Mouse (Mus musculus): Measurements from ENCODE around the gene Gm49369. TPM values are rescaled to one million over a fixed set of nuclear protein-coding genes. Genes with fewer than 3 reads are reported as not detected.
"Not testable (repeated sequence)": the region's sequence is repeated elsewhere in the genome, so short reads cannot be mapped to it uniquely, and the experiment has no call there.

Gm49369 gene
- polyA plus RNA-seq, 1 experiment = not detected

- TF ChIP-seq POLR2A (IDR thresholded peaks at IDR 0.05; ENCODE audit: low read depth, low read length) (no peak), CTCF (IDR thresholded peaks at IDR 0.05; ENCODE audit: borderline replicate concordance, insufficient read depth, low read length) (no peak)
- no peaks in the 10 kb centered on the region for H3K4me1 ChIP-seq (ENCODE audit: control insufficient read depth, insufficient read depth, low read length)
Observed at GRCm38 (mm10) chr7:142415314-142415713, 32.8 kb upstream of the Gm49369 start.

GRCm38 (mm10) chr7:142413285-142413684 is 30.8 kb upstream of the Gm49369 start:
- Histone ChIP-seq H3K4me1 (ENCODE audit: control insufficient read depth, insufficient read depth, low read length) (no peaks in the 10 kb centered on the region), H3K4me3 (ENCODE audit: insufficient read depth, low read length) (no peak overlapping the region), H3K27ac (ENCODE audit: insufficient read depth, low read length) (no peak overlapping the region)
- no peak for TF ChIP-seq CTCF (IDR thresholded peaks at IDR 0.05; ENCODE audit: borderline replicate concordance, insufficient read depth, low read length)
- TF ChIP-seq POLR2A (IDR thresholded peaks at IDR 0.05; ENCODE audit: low read depth, low read length) = no peak

More at GRCm38 (mm10) chr7:142415314-142415713, 32.8 kb upstream of the Gm49369 start:
- no peak overlapping the region for H3K4me3 ChIP-seq (ENCODE audit: insufficient read depth, low read length)
- H3K27ac ChIP-seq (ENCODE audit: insufficient read depth, low read length) = no peak overlapping the region

- H3K4me3 ChIP-seq (ENCODE audit: insufficient read depth, low read length) = no peak overlapping the region
- no peak for TF ChIP-seq POLR2A (IDR thresholded peaks at IDR 0.05; ENCODE audit: low read depth, low read length)
- TF ChIP-seq CTCF (IDR thresholded peaks at IDR 0.05; ENCODE audit: borderline replicate concordance, insufficient read depth, low read length) = no peak
- no peak overlapping the region for H3K27ac ChIP-seq (ENCODE audit: insufficient read depth, low read length)
- H3K4me1 ChIP-seq (ENCODE audit: control insufficient read depth, insufficient read depth, low read length) = no peaks in the 10 kb centered on the region
Observed at GRCm38 (mm10) chr7:142409603-142410002, 27.1 kb upstream of the Gm49369 start.

GRCm38 (mm10) chr7:142408686-142409085 is 26.2 kb upstream of the Gm49369 start:
- Histone ChIP-seq H3K4me1 (ENCODE audit: control insufficient read depth, insufficient read depth, low read length) (no peaks in the 10 kb centered on the region), H3K27ac (ENCODE audit: insufficient read depth, low read length) (no peak overlapping the region), H3K4me3 (ENCODE audit: insufficient read depth, low read length) (no peak overlapping the region)
- TF ChIP-seq CTCF (IDR thresholded peaks at IDR 0.05; ENCODE audit: borderline replicate concordance, insufficient read depth, low read length) (no peak), POLR2A (IDR thresholded peaks at IDR 0.05; ENCODE audit: low read depth, low read length) (no peak)

- no peak overlapping the region for H3K27ac ChIP-seq (ENCODE audit: insufficient read depth, low read length)
- H3K4me1 ChIP-seq (ENCODE audit: control insufficient read depth, insufficient read depth, low read length) = no peaks in the 10 kb centered on the region
- TF ChIP-seq CTCF (IDR thresholded peaks at IDR 0.05; ENCODE audit: borderline replicate concordance, insufficient read depth, low read length) (no peak), POLR2A (IDR thresholded peaks at IDR 0.05; ENCODE audit: low read depth, low read length) (no peak)
- H3K4me3 ChIP-seq (ENCODE audit: insufficient read depth, low read length) = no peak overlapping the region
Observed at GRCm38 (mm10) chr7:142407935-142408334, 25.5 kb upstream of the Gm49369 start.

- not testable (repeated sequence) for H3K27ac ChIP-seq (ENCODE audit: insufficient read depth, low read length); H3K4me1 ChIP-seq (ENCODE audit: control insufficient read depth, insufficient read depth, low read length); H3K4me3 ChIP-seq (ENCODE audit: insufficient read depth, low read length)
Observed at GRCm38 (mm10) chr7:142405134-142405533, 22.7 kb upstream of the Gm49369 start.

- TF ChIP-seq POLR2A (IDR thresholded peaks at IDR 0.05; ENCODE audit: low read depth, low read length) (no peak), CTCF (IDR thresholded peaks at IDR 0.05; ENCODE audit: borderline replicate concordance, insufficient read depth, low read length) (no peak)
- Histone ChIP-seq H3K4me1 (ENCODE audit: control insufficient read depth, insufficient read depth, low read length) (no peaks in the 10 kb centered on the region), H3K4me3 (ENCODE audit: insufficient read depth, low read length) (no peak overlapping the region), H3K27ac (ENCODE audit: insufficient read depth, low read length) (no peak overlapping the region)
Observed at GRCm38 (mm10) chr7:142403591-142403990, 21.1 kb upstream of the Gm49369 start.

- Histone ChIP-seq H3K4me3 (ENCODE audit: insufficient read depth, low read length) (no peak overlapping the region), H3K27ac (ENCODE audit: insufficient read depth, low read length) (no peak overlapping the region), H3K4me1 (ENCODE audit: control insufficient read depth, insufficient read depth, low read length) (no peaks in the 10 kb centered on the region)
- no peak for TF ChIP-seq CTCF (IDR thresholded peaks at IDR 0.05; ENCODE audit: borderline replicate concordance, insufficient read depth, low read length)
- no peak for TF ChIP-seq POLR2A (IDR thresholded peaks at IDR 0.05; ENCODE audit: low read depth, low read length)
Observed at GRCm38 (mm10) chr7:142400750-142401142, 18.3 kb upstream of the Gm49369 start.

- TF ChIP-seq CTCF (IDR thresholded peaks at IDR 0.05; ENCODE audit: borderline replicate concordance, insufficient read depth, low read length) = no peak
- no peak for TF ChIP-seq POLR2A (IDR thresholded peaks at IDR 0.05; ENCODE audit: low read depth, low read length)
- H3K27ac ChIP-seq (ENCODE audit: insufficient read depth, low read length) = no peak overlapping the region
Observed at GRCm38 (mm10) chr7:142400112-142400749, 17.8 kb upstream of the Gm49369 start.

GRCm38 (mm10) chr7:142399250-142399649 is 16.8 kb upstream of the Gm49369 start:
- TF ChIP-seq POLR2A (IDR thresholded peaks at IDR 0.05; ENCODE audit: low read depth, low read length) = no peak
- no peak for TF ChIP-seq CTCF (IDR thresholded peaks at IDR 0.05; ENCODE audit: borderline replicate concordance, insufficient read depth, low read length)
- no peak overlapping the region for H3K27ac ChIP-seq (ENCODE audit: insufficient read depth, low read length)
- no peaks in the 10 kb centered on the region for H3K4me1 ChIP-seq (ENCODE audit: control insufficient read depth, insufficient read depth, low read length)

More at GRCm38 (mm10) chr7:142400112-142400749, 17.8 kb upstream of the Gm49369 start:
- no peak overlapping the region for H3K4me3 ChIP-seq (ENCODE audit: insufficient read depth, low read length)
- no peaks in the 10 kb centered on the region for H3K4me1 ChIP-seq (ENCODE audit: control insufficient read depth, insufficient read depth, low read length)

More at GRCm38 (mm10) chr7:142399250-142399649, 16.8 kb upstream of the Gm49369 start:
- no peak overlapping the region for H3K4me3 ChIP-seq (ENCODE audit: insufficient read depth, low read length)
